Mouse (Mus musculus) hindbrain, embryonic 12.5 days (tissue): Measurements from ENCODE around the gene Gm3238. TPM values are rescaled to one million over a fixed set of nuclear protein-coding genes. Genes with fewer than 3 reads are reported as not detected.
"Not testable (repeated sequence)": the region's sequence is repeated elsewhere in the genome, so short reads cannot be mapped to it uniquely, and the experiment has no call there.

ENCODE experiments used
- ATAC-seq: fragments of 200-750 bp; cut with Nextera tagmentation; 2 replicates; pipeline ENCODE4 v1.8.0; 2017; ENCODE audit warnings: moderate TSS enrichment; ENCODE audit not compliant: low FRiP score
- H3K27ac ChIP-seq: fragments of 300-500 bp; sonication (generic); 2 replicates; pipeline ENCODE4 v1.5.1; 2016; ENCODE audit warnings: mild to moderate bottlenecking
- H3K27me3 ChIP-seq: fragments of 300-500 bp; sonication (generic); 2 replicates; pipeline ENCODE4 v1.6.1; 2016; ENCODE audit warnings: mild to moderate bottlenecking
- H3K36me3 ChIP-seq: fragments of 300-500 bp; sonication (generic); 2 replicates; pipeline ENCODE4 v1.6.1; 2016; ENCODE audit warnings: mild to moderate bottlenecking
- H3K4me1 ChIP-seq: fragments of 300-500 bp; sonication (generic); 2 replicates; pipeline ENCODE4 v1.6.1; 2016
- H3K4me2 ChIP-seq: fragments of 300-500 bp; sonication (generic); replicated peaks from 2 replicates; pipeline ENCODE4 v1.6.1; 2016; ENCODE audit warnings: mild to moderate bottlenecking
- H3K4me3 ChIP-seq: fragments of 300-500 bp; sonication (generic); 2 replicates; pipeline ENCODE4 v1.5.1; 2016; ENCODE audit warnings: mild to moderate bottlenecking
- H3K9ac ChIP-seq: fragments of 300-500 bp; sonication (generic); 2 replicates; pipeline ENCODE4 v1.6.1; 2016; ENCODE audit warnings: mild to moderate bottlenecking, moderate library complexity
- H3K9me3 ChIP-seq: fragments of 300-500 bp; sonication (generic); replicated peaks from 2 replicates; pipeline ENCODE4 v1.6.1; 2016; ENCODE audit warnings: mild to moderate bottlenecking
- WGBS: fragments of 180-500 bp; shearing (Covaris S2); methylation state at CpG from one replicate; pipeline ENCODE4 v1.1.7; 2016; 5-methylcytosine and 5-hydroxymethylcytosine counted together
- polyA plus RNA-seq: library from polyadenylated mRNA; unstranded; fragments of >200 nt; fragmentation: Nextera tagmentation; extraction: Ambion mirVana; gene quantifications from 2 replicates; pipeline ENCODE4 v1.2.1, GENCODE M21; 2016

Gene Gm3238
- not detected in 2 replicates for polyA plus RNA-seq

GRCm38 (mm10) chr10:77771225-77771624 lies at the start of gene Gm3238:
Gene Gm3238, minus strand, starts transcription at chr10:77771325.
- H3K9me3 ChIP-seq, H3K4me2 ChIP-seq, H3K27me3 ChIP-seq, ATAC-seq, H3K4me3 ChIP-seq, H3K36me3 ChIP-seq, H3K27ac ChIP-seq, H3K9ac ChIP-seq, H3K4me1 ChIP-seq: not testable (repeated sequence)
- WGBS, result 80% methylated on average over 1 of the region's 1 CpGs

- 52% methylated on average over 4 of the region's 4 CpGs for WGBS
- H3K36me3 ChIP-seq, result no peaks in the 10 kb centered on the region
- no peak overlapping the region for H3K27ac ChIP-seq
- ATAC-seq, result no peak
- H3K9ac ChIP-seq, result no peak overlapping the region
- H3K9me3 ChIP-seq, result no peaks in the 10 kb centered on the region
- no peaks in the 10 kb centered on the region for H3K4me1 ChIP-seq
- no peak overlapping the region for H3K4me3 ChIP-seq
- no peaks in the 10 kb centered on the region; the same call in 1 of the 2 replicates for H3K27me3 ChIP-seq
- H3K4me2 ChIP-seq, result no peak overlapping the region
Measured at GRCm38 (mm10) chr10:77819203-77819602, 48.1 kb upstream of the Gm3238 start.

GRCm38 (mm10) chr10:77818523-77818922 lies 47.4 kb upstream of the Gm3238 start:
- H3K4me3 ChIP-seq, result no peak overlapping the region
- 96% methylated on average over 4 of the region's 4 CpGs for WGBS
- no peaks in the 10 kb centered on the region for H3K9me3 ChIP-seq
- H3K27ac ChIP-seq, result no peak overlapping the region
- H3K27me3 ChIP-seq, result no peaks in the 10 kb centered on the region; the same call in 1 of the 2 replicates
- no peaks in the 10 kb centered on the region for H3K4me1 ChIP-seq
- ATAC-seq, result 0 out of 2 replicates have a peak, but pooled peaks have one; percentile 35
- H3K36me3 ChIP-seq, result no peaks in the 10 kb centered on the region
- H3K4me2 ChIP-seq, result no peak overlapping the region
- H3K9ac ChIP-seq, result no peak overlapping the region

GRCm38 (mm10) chr10:77815514-77815913 lies 44.4 kb upstream of the Gm3238 start:
- H3K4me2 ChIP-seq, result no peak overlapping the region
- no peak for ATAC-seq
- H3K36me3 ChIP-seq, result no peaks in the 10 kb centered on the region
- no peak overlapping the region for H3K9ac ChIP-seq
- H3K27ac ChIP-seq, result no peak overlapping the region
- H3K9me3 ChIP-seq, result no peaks in the 10 kb centered on the region
- WGBS, result 40% methylated on average over 5 of the region's 5 CpGs
- H3K27me3 ChIP-seq, result no peaks in the 10 kb centered on the region; the same call in 1 of the 2 replicates
- H3K4me3 ChIP-seq, result no peak overlapping the region
- H3K4me1 ChIP-seq, result no peaks in the 10 kb centered on the region

- Histone ChIP-seq H3K36me3 (no peaks in the 10 kb centered on the region), H3K4me2 (no peak within 1 kb of the TSS), H3K27me3 (no peaks in the 10 kb centered on the region; the same call in 1 of the 2 replicates), H3K9ac (no peak within 1 kb of the TSS), H3K9me3 (no peaks in the 10 kb centered on the region), H3K27ac (no peak within 1 kb of the TSS), H3K4me1 (no peaks in the 10 kb centered on the region), H3K4me3 (no peak within 1 kb of the TSS)
- WGBS, result 49% methylated on average over 4 of the region's 4 CpGs
- ATAC-seq, result no peak
Measured at GRCm38 (mm10) chr10:77814382-77814781, 43.3 kb upstream of the Gm3238 start, which contains the start of gene Gm2696. Gene Gm2696, plus strand, starts transcription at chr10:77814682.

GRCm38 (mm10) chr10:77811743-77812142 lies 40.6 kb upstream of the Gm3238 start, which contains the start of gene Gm9507:
Gene Gm9507, minus strand, starts transcription at chr10:77811843.
- Histone ChIP-seq H3K27ac (no peak within 1 kb of the TSS), H3K4me1 (no peaks in the 10 kb centered on the region), H3K9me3 (no peaks in the 10 kb centered on the region), H3K36me3 (no peaks in the 10 kb centered on the region), H3K4me2 (no peak within 1 kb of the TSS), H3K4me3 (no peak within 1 kb of the TSS), H3K27me3 (no peaks in the 10 kb centered on the region; the same call in 1 of the 2 replicates), H3K9ac (no peak within 1 kb of the TSS)
- 79% methylated on average over 5 of the region's 5 CpGs for WGBS
- no peak for ATAC-seq

GRCm38 (mm10) chr10:77804095-77804494 lies 33.0 kb upstream of the Gm3238 start:
- H3K36me3 ChIP-seq, result no peaks in the 10 kb centered on the region
- no peak overlapping the region for H3K27ac ChIP-seq
- no peaks in the 10 kb centered on the region; the same call in 1 of the 2 replicates for H3K4me1 ChIP-seq
- no peaks in the 10 kb centered on the region for H3K9me3 ChIP-seq
- H3K4me3 ChIP-seq, result no peak overlapping the region
- no peak overlapping the region for H3K4me2 ChIP-seq
- 80% methylated on average over 3 of the region's 3 CpGs for WGBS
- no peak overlapping the region for H3K9ac ChIP-seq
- ATAC-seq, result no peak
- no peaks in the 10 kb centered on the region for H3K27me3 ChIP-seq

GRCm38 (mm10) chr10:77798921-77799508 lies 27.9 kb upstream of the Gm3238 start, which contains the start of gene Gm19668:
Gene Gm19668, minus strand, starts transcription at chr10:77799133.
- no peaks in the 10 kb centered on the region for H3K27me3 ChIP-seq
- no peak for ATAC-seq
- peaks cover 12% of the 10 kb centered on the region for H3K4me1 ChIP-seq
- H3K4me3 ChIP-seq, result no peak within 1 kb of the TSS
- 57% methylated on average over 8 of the region's 8 CpGs for WGBS
- no peaks in the 10 kb centered on the region for H3K36me3 ChIP-seq
- H3K27ac ChIP-seq, result peak within 1 kb of the TSS; percentile 40; the same call in 1 of the 2 replicates
- H3K9me3 ChIP-seq, result no peaks in the 10 kb centered on the region
- H3K4me2 ChIP-seq, result no peak within 1 kb of the TSS
- H3K9ac ChIP-seq, result no peak within 1 kb of the TSS

GRCm38 (mm10) chr10:77798164-77798920 lies 27.2 kb upstream of the Gm3238 start:
- H3K9me3 ChIP-seq, H3K4me2 ChIP-seq, ATAC-seq, H3K36me3 ChIP-seq, H3K9ac ChIP-seq, H3K4me3 ChIP-seq, H3K27me3 ChIP-seq: not testable (repeated sequence)
- peaks cover 14% of the 10 kb centered on the region for H3K4me1 ChIP-seq
- H3K27ac ChIP-seq, result peak overlapping the region; percentile 40; the same call in 1 of the 2 replicates
- WGBS, result 37% methylated on average over 3 of the region's 3 CpGs

GRCm38 (mm10) chr10:77797677-77798076 lies 26.6 kb upstream of the Gm3238 start:
- Histone ChIP-seq H3K9ac (no peak overlapping the region), H3K4me1 (peaks cover 14% of the 10 kb centered on the region), H3K27ac (no peak overlapping the region), H3K36me3 (no peaks in the 10 kb centered on the region), H3K4me3 (no peak overlapping the region), H3K4me2 (no peak overlapping the region), H3K9me3 (no peaks in the 10 kb centered on the region), H3K27me3 (no peaks in the 10 kb centered on the region)
- ATAC-seq, result no peak
- WGBS, result 16% methylated on average over 3 of the region's 3 CpGs

GRCm38 (mm10) chr10:77794976-77795375 lies 23.9 kb upstream of the Gm3238 start, which contains the start of gene Gm9639:
Gene Gm9639, minus strand, starts transcription at chr10:77795076.
- Histone ChIP-seq H3K27me3 (no peaks in the 10 kb centered on the region), H3K4me3 (no peak within 1 kb of the TSS), H3K9me3 (no peaks in the 10 kb centered on the region), H3K27ac (no peak within 1 kb of the TSS), H3K4me1 (peaks cover 14% of the 10 kb centered on the region), H3K9ac (no peak within 1 kb of the TSS), H3K4me2 (no peak within 1 kb of the TSS), H3K36me3 (no peaks in the 10 kb centered on the region)
- no peak for ATAC-seq
- 45% methylated on average over 2 of the region's 2 CpGs for WGBS

GRCm38 (mm10) chr10:77788621-77789020 lies 17.5 kb upstream of the Gm3238 start:
- Histone ChIP-seq H3K4me1 (no peaks in the 10 kb centered on the region), H3K27me3 (no peaks in the 10 kb centered on the region), H3K36me3 (no peaks in the 10 kb centered on the region), H3K4me3 (no peak overlapping the region), H3K4me2 (no peak overlapping the region), H3K9me3 (no peaks in the 10 kb centered on the region), H3K27ac (no peak overlapping the region), H3K9ac (no peak overlapping the region)
- 81% methylated on average over 2 of the region's 2 CpGs for WGBS
- no peak for ATAC-seq
